Mouse (Mus musculus) ES-CJ7 (cell line): Measurements from ENCODE around the gene Upk3a.

ENCODE experiments used
- DNase-seq: peaks from one replicate; pipeline ENCODE4 v3.0.0; 2011; ENCODE audit warnings: low read depth, low spot score

Gene Upk3a

GRCm38 (mm10) chr15:85049758-85050157, 32.8 kb downstream of the Upk3a start:
- no peak for DNase-seq

GRCm38 (mm10) chr15:85054098-85054497, 37.2 kb downstream of the Upk3a start:
- no peak for DNase-seq

- DNase-seq: no peak
Observed at GRCm38 (mm10) chr15:85055186-85055585, 38.2 kb downstream of the Upk3a start.

GRCm38 (mm10) chr15:85063421-85063820, 46.5 kb downstream of the Upk3a start:
- DNase-seq: no peak

DNA sequence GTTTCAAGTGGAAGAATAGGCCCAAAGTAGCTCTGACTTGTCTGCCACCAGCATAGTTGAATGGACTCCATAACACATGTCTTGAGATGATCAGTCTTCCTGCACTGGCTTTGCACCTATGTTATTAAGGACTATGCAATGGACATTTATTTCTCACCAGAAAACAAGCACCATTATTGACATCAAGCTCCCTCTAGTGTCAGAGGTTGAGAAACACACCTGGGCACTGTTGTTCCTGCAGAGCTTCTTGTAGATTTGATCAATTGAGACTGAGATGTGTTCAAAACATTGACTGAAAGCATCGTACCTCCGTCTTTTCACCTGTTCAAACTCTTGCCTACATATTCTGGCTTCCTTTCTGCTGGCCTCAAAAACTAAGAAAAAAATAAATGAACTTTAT, 53.6 kb downstream of the Upk3a start:
- DNase-seq: peak; percentile 53
